Mouse (Mus musculus) midbrain, embryonic 16.5 days (tissue): Measurements from ENCODE around the gene Kcnn1. TPM values are rescaled to one million over a fixed set of nuclear protein-coding genes. Genes with fewer than 3 reads are reported as not detected.

Experiments used
- microRNA-seq: library from miRNA; unstranded; fragments of <30 nt; microRNA quantifications from one replicate; pipeline ENCODE4, GENCODE M21; 2017
- polyA plus RNA-seq: library from polyadenylated mRNA; unstranded; fragments of >200 nt; fragmentation: Nextera tagmentation; extraction: Ambion mirVana; gene quantifications from 2 replicates; pipeline ENCODE4 v1.2.1, GENCODE M21; 2015

Gene Kcnn1
- polyA plus RNA-seq, 1 experiment from 2014 or later = 15.4 TPM

Small RNA genes lying within 50 kb of the gene (microRNA-seq; reads per million reads assigned to microRNA genes)
- not detected for gene Mir7067
- 1.2 reads per million for gene Mir7240

Other genes starting within 250 kb of the Kcnn1 start
- gene Lrrc25, start 247.1 kb downstream of the Kcnn1 start, polyA plus RNA-seq = 0.64 and 0.97 TPM in 2 replicates
- gene Gdf15, start 230.8 kb downstream of the Kcnn1 start, polyA plus RNA-seq = 0.35 and 0.39 TPM in 2 replicates
- gene Pgpep1, start 202.9 kb downstream of the Kcnn1 start, polyA plus RNA-seq = 67.2 and 69.7 TPM in 2 replicates
- gene Lsm4, start 190.0 kb downstream of the Kcnn1 start, polyA plus RNA-seq = 137 and 143 TPM in 2 replicates
- gene Jund, start 164.3 kb downstream of the Kcnn1 start, polyA plus RNA-seq = 60.4 and 67.9 TPM in 2 replicates
- gene Iqcn, start 159.8 kb downstream of the Kcnn1 start, polyA plus RNA-seq = 0.06 TPM in 1 of 2 replicates, not detected in the other
- not detected in 2 replicates for gene Gm3336, start 144.7 kb downstream of the Kcnn1 start, polyA plus RNA-seq
- gene Pde4c, start 139.5 kb downstream of the Kcnn1 start, polyA plus RNA-seq = 0.11 and 0.23 TPM in 2 replicates
- 477 and 573 TPM in 2 replicates for gene Rab3a, start 108.6 kb downstream of the Kcnn1 start, polyA plus RNA-seq
- gene Mpv17l2, start 102.3 kb downstream of the Kcnn1 start, polyA plus RNA-seq = 34.8 and 35.7 TPM in 2 replicates
- gene Pik3r2, start 86.5 kb downstream of the Kcnn1 start, polyA plus RNA-seq = 107 and 112 TPM in 2 replicates
- gene Mast3, start 58.2 kb downstream of the Kcnn1 start, polyA plus RNA-seq = 21.1 and 23.2 TPM in 2 replicates
- 0.08 and 0.19 TPM in 2 replicates for gene Il12rb1, start 54.8 kb downstream of the Kcnn1 start, polyA plus RNA-seq
- 6.7 and 8.1 TPM in 2 replicates for gene Arrdc2, start 23.5 kb downstream of the Kcnn1 start, polyA plus RNA-seq
- 167 and 182 TPM in 2 replicates for gene Ccdc124, start 10.7 kb upstream of the Kcnn1 start, polyA plus RNA-seq
- 1.7 and 1.9 TPM in 2 replicates for gene Slc5a5, start 29.5 kb upstream of the Kcnn1 start, polyA plus RNA-seq
- gene Rpl18a, start 34.2 kb upstream of the Kcnn1 start, polyA plus RNA-seq = 1,781 and 1,796 TPM in 2 replicates
- 59.7 and 65.0 TPM in 2 replicates for gene Map1s, start 42.7 kb upstream of the Kcnn1 start, polyA plus RNA-seq